Comparison of ENCODE assay signal across 9 mouse cellular contexts in the genomic region with DNA sequence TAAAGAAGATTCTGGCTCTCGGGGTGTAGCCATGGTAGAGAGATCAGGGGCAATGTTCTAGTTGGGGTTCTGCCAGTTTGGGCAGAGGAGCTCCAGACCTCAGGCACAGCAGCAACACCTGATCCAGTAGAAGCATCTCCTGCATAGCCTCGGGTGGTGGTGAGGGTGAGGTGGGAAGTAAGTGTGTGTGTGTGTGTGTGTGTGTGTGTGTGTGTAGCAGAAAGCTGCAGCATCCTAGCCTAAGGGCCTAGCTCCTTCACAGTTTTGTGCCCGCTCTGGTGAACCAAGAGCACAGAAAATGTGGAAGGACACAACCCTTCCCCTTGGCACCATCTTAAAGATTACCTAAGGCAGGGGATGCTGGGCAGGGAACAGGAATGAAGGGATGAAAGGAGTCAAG. TPM values are rescaled to one million over a fixed set of nuclear protein-coding genes. Genes with fewer than 3 reads are reported as not detected.
DNase-seq lines count a peak whose midpoint lies in the region; ATAC-seq and TF ChIP-seq lines count a peak whose summit lies in the region.
"Had no signal": no experiment of that assay in that cellular context is flagged by ENCODE, and none has a peak within 500 bp of the region (broad histone marks: within the 10 kb centered on the region; RNA-seq: fewer than 3 reads in every experiment).

No protein-coding gene starts in this region.

- H3K27me3 ChIP-seq in embryonic facial prominence, embryonic 10.5 days (replicated peaks; ENCODE audit: low read depth, poor library complexity, severe bottlenecking): peaks cover 8% of the 10 kb centered on the region
- H3K27me3 ChIP-seq in hindbrain, embryonic 15.5 days: no peaks in the 10 kb centered on the region
- no peaks in the 10 kb centered on the region for H3K27me3 ChIP-seq in myocyte (ENCODE audit: control insufficient read depth, insufficient read depth, insufficient read length)

- WGBS in embryonic facial prominence, embryonic 10.5 days: 53% methylated on average over 3 of the region's 3 CpGs
- 49% methylated on average over 3 of the region's 3 CpGs for WGBS in hindbrain, embryonic 15.5 days

- peak overlapping the region; percentile 69 for H3K27ac ChIP-seq in layer of hippocampus, adult 2 months
- H3K27ac ChIP-seq in embryonic facial prominence, embryonic 10.5 days (replicated peaks): peak overlapping the region; percentile 83; the same call in 1 of the 2 replicates
- H3K27ac ChIP-seq in hindbrain, embryonic 15.5 days (replicated peaks): 0 out of 2 replicates have a peak overlapping the region, but pooled peaks have one; percentile 62
- H3K27ac ChIP-seq: macrophage had no signal

- peak overlapping the region; percentile 69; the same call in 1 of the 2 replicates for H3K9ac ChIP-seq in hindbrain, embryonic 15.5 days

- peak overlapping the region; percentile 81 for H3K4me2 ChIP-seq in hindbrain, embryonic 15.5 days
- H3K4me2 ChIP-seq in myocyte (ENCODE audit: low read depth): peak overlapping the region; percentile 88

- no peak for TF ChIP-seq POLR2A in myocyte (IDR thresholded peaks at IDR 0.05; ENCODE audit: insufficient read length, low read depth)

- no peak for DNase-seq in layer of hippocampus, adult 2 months (ENCODE audit: low spot score in 2 of 2)
- no peak for DNase-seq in layer of hippocampus, adult 11-12 months (ENCODE audit: low spot score)
- DNase-seq in embryonic facial prominence, embryonic 10.5 days (ENCODE audit: low spot score): no peak
- DNase-seq in c-Kit-positive CD71-positive TER-119-positive erythroid progenitor cells, embryonic 14.5 days (ENCODE audit: low spot score): no peak
- no peak for DNase-seq in left cerebral cortex, postnatal 10 days (ENCODE audit: extremely low spot score in 1 of 2, low spot score in 2 of 2)
- no peak for DNase-seq in kidney, postnatal 36 days

- peaks cover 23% of the 10 kb centered on the region for H3K79me2 ChIP-seq in myocyte (ENCODE audit: control insufficient read depth, insufficient read depth)

- H3K4me1 ChIP-seq in embryonic facial prominence, embryonic 10.5 days: peaks cover 24% of the 10 kb centered on the region
- peaks cover 26% of the 10 kb centered on the region for H3K4me1 ChIP-seq in hindbrain, embryonic 15.5 days (replicated peaks)

- H3K9me3 ChIP-seq in embryonic facial prominence, embryonic 10.5 days: no peaks in the 10 kb centered on the region
- no peaks in the 10 kb centered on the region for H3K9me3 ChIP-seq in hindbrain, embryonic 15.5 days

- peak; percentile 10; the same call in 1 of the 2 replicates for ATAC-seq in hindbrain, embryonic 15.5 days (ENCODE audit: low FRiP score, low read depth)

- peak overlapping the region; percentile 98 for H3K4me3 ChIP-seq in layer of hippocampus, adult 2 months
- H3K4me3 ChIP-seq in embryonic facial prominence, embryonic 10.5 days: peak overlapping the region; percentile 93
- H3K4me3 ChIP-seq in hindbrain, embryonic 15.5 days: peak overlapping the region; percentile 86
- peak overlapping the region; percentile 62 for H3K4me3 ChIP-seq in myocyte

- no peak for TF ChIP-seq CTCF in layer of hippocampus, adult 2 months (conservative IDR thresholded peaks at IDR 0.05)

- intact Hi-C loops in left cerebral cortex, postnatal 10 days (cut with DNase I): no loop called here

- H3ac ChIP-seq in myocyte (ENCODE audit: control insufficient read depth, insufficient read length): peak overlapping the region; percentile 59

- H3K36me3 ChIP-seq in embryonic facial prominence, embryonic 10.5 days (replicated peaks): peaks cover 7% of the 10 kb centered on the region
- H3K36me3 ChIP-seq in hindbrain, embryonic 15.5 days: no peaks in the 10 kb centered on the region
- H3K36me3 ChIP-seq in myocyte (ENCODE audit: control insufficient read depth, insufficient read depth): no peaks in the 10 kb centered on the region

TF ChIP-seq in myocyte, 11 proteins besides CTCF, POLR2A, EP300 and RAD21:
- TF ChIP-seq REST (IDR thresholded peaks at IDR 0.05; ENCODE audit: insufficient read depth, insufficient read length) (no peak), TCF12 (IDR thresholded peaks at IDR 0.05; ENCODE audit: insufficient read depth, poor library complexity, severe bottlenecking) (no peak), TCF3 (IDR thresholded peaks at IDR 0.05; ENCODE audit: insufficient read length, low read depth) (no peak), POLR2AphosphoS2 (IDR thresholded peaks at IDR 0.05; ENCODE audit: insufficient read length, low read depth) (no peak)

RNA-seq across cellular contexts. Expression of a gene that starts 0.5 kb away (rescaled TPM):
- total RNA-seq in layer of hippocampus, adult 2 months (2021): 10 to 100 TPM; 11.0 to 13.6 TPM
- 12.4 and 14.1 TPM in 2 replicates for polyA plus RNA-seq in embryonic facial prominence, embryonic 10.5 days (2016; fragmentation: Nextera tagmentation; extraction: Ambion mirVana)
- 9.9 and 10.1 TPM in 2 replicates for polyA plus RNA-seq in hindbrain, embryonic 15.5 days (2015; fragmentation: Nextera tagmentation; extraction: Ambion mirVana)
- 4.5 TPM for polyA plus RNA-seq in myocyte (2012; fragmentation: generic; extraction: Trizol)
- 10 to 100 TPM; 13.7 to 14.4 TPM for total RNA-seq in left cerebral cortex, postnatal 10 days (2021)

RNA-seq across cellular contexts. Expression of a gene that starts 34.8 kb away (rescaled TPM):
- 10 to 100 TPM; 21.2 to 27.5 TPM for total RNA-seq in layer of hippocampus, adult 2 months (2021)
- 1.3 and 2.0 TPM in 2 replicates for polyA plus RNA-seq in embryonic facial prominence, embryonic 10.5 days (2016; fragmentation: Nextera tagmentation; extraction: Ambion mirVana)
- 6.0 and 6.1 TPM in 2 replicates for polyA plus RNA-seq in hindbrain, embryonic 15.5 days (2015; fragmentation: Nextera tagmentation; extraction: Ambion mirVana)
- polyA plus RNA-seq in myocyte (2012; fragmentation: generic; extraction: Trizol): 1.8 TPM
- 10 to 100 TPM; 14.6 to 16.0 TPM for total RNA-seq in left cerebral cortex, postnatal 10 days (2021)

RNA-seq across cellular contexts. Expression of a gene that starts 46.4 kb away (rescaled TPM):
- 10 to 100 TPM; 32.4 to 40.1 TPM for total RNA-seq in layer of hippocampus, adult 2 months (2021)
- 6.5 and 7.3 TPM in 2 replicates for polyA plus RNA-seq in embryonic facial prominence, embryonic 10.5 days (2016; fragmentation: Nextera tagmentation; extraction: Ambion mirVana)
- polyA plus RNA-seq in hindbrain, embryonic 15.5 days (2015; fragmentation: Nextera tagmentation; extraction: Ambion mirVana): 12.9 and 13.0 TPM in 2 replicates
- 14.9 TPM for polyA plus RNA-seq in myocyte (2012; fragmentation: generic; extraction: Trizol)
- 10 to 100 TPM; 38.8 to 44.4 TPM for total RNA-seq in left cerebral cortex, postnatal 10 days (2021)
